Mouse (Mus musculus): ENCODE measurements around the gene Usp5. TPM values are rescaled to one million over a fixed set of nuclear protein-coding genes. Genes with fewer than 3 reads are reported as not detected.

The Usp5 gene
- total and polyA plus RNA-seq, 2 experiments from 2014 or later = 191 to 215 TPM

GRCm38 (mm10) chr6:124816611-124817010, 12.7 kb downstream of the Usp5 start:
- TF ChIP-seq CTCF (IDR thresholded peaks at IDR 0.05; ENCODE audit: low read depth) = no peak
- H3K36me3 ChIP-seq (ENCODE audit: insufficient read depth) = peaks cover 68% of the 10 kb centered on the region

GRCm38 (mm10) chr6:124814858-124815774, 14.2 kb downstream of the Usp5 start:
- WGBS = 60% methylated on average over 9 of the region's 9 CpGs
- Histone ChIP-seq H3K9me3 (ENCODE audit: low read length) (no peaks in the 10 kb centered on the region), H3K4me1 (ENCODE audit: insufficient read depth) (peaks cover 17% of the 10 kb centered on the region), H3K4me3 (ENCODE audit: low read depth, low read length) (no peak overlapping the region), H3K4me2 (ENCODE audit: low read depth) (no peak overlapping the region), H3K27me3 (ENCODE audit: insufficient read depth, low read length) (no peaks in the 10 kb centered on the region), H3K9ac (no peak overlapping the region), H3K27ac (ENCODE audit: low read depth, low read length) (no peak overlapping the region), H3K36me3 (ENCODE audit: insufficient read depth) (peaks cover 59% of the 10 kb centered on the region)
- no peak for DNase-seq
- no peak for TF ChIP-seq CTCF (IDR thresholded peaks at IDR 0.05; ENCODE audit: low read depth)
- ATAC-seq = no peak

More at GRCm38 (mm10) chr6:124816611-124817010, 12.7 kb downstream of the Usp5 start:
- H3K27ac ChIP-seq (ENCODE audit: low read depth, low read length) = no peak overlapping the region
- no peak overlapping the region for H3K9ac ChIP-seq
- WGBS = 86% methylated on average over 4 of the region's 4 CpGs
- H3K27me3 ChIP-seq (ENCODE audit: insufficient read depth, low read length) = no peaks in the 10 kb centered on the region
- H3K9me3 ChIP-seq (ENCODE audit: low read length) = no peaks in the 10 kb centered on the region
- DNase-seq (no peak), ATAC-seq (no peak)
- H3K4me1 ChIP-seq (ENCODE audit: insufficient read depth) = peaks cover 17% of the 10 kb centered on the region
- no peak overlapping the region for H3K4me3 ChIP-seq (ENCODE audit: low read depth, low read length)
- H3K4me2 ChIP-seq (ENCODE audit: low read depth) = no peak overlapping the region

- Histone ChIP-seq H3K4me3 (ENCODE audit: low read depth, low read length) (peak overlapping the region; percentile 57), H3K4me2 (ENCODE audit: low read depth) (peak overlapping the region; percentile 90), H3K4me1 (ENCODE audit: insufficient read depth) (peaks cover 20% of the 10 kb centered on the region), H3K27ac (ENCODE audit: low read depth, low read length) (peak overlapping the region; percentile 79; the same call in 1 of the 2 replicates), H3K36me3 (ENCODE audit: insufficient read depth) (peaks cover 53% of the 10 kb centered on the region), H3K27me3 (ENCODE audit: insufficient read depth, low read length) (no peaks in the 10 kb centered on the region), H3K9ac (peak overlapping the region; percentile 73; the same call in 1 of the 2 replicates), H3K9me3 (ENCODE audit: low read length) (no peaks in the 10 kb centered on the region)
- DNase-seq (no peak), ATAC-seq (peak; percentile 34)
- WGBS = 39% methylated on average over 8 of the region's 8 CpGs
- no peak for TF ChIP-seq CTCF (IDR thresholded peaks at IDR 0.05; ENCODE audit: low read depth)
These were observed 14.8 kb downstream of the Usp5 start for GRCm38 (mm10) chr6:124814448-124814847.

GRCm38 (mm10) chr6:124813933-124814332, 15.4 kb downstream of the Usp5 start, which contains the start of gene Tpi1:
Gene Tpi1 (minus strand): TSS chr6:124814296.
- H3K36me3 ChIP-seq (ENCODE audit: insufficient read depth) = peaks cover 47% of the 10 kb centered on the region
- H3K9me3 ChIP-seq (ENCODE audit: low read length) = no peaks in the 10 kb centered on the region
- H3K4me3 ChIP-seq (ENCODE audit: low read depth, low read length) = peak within 1 kb of the TSS; percentile 57
- TF ChIP-seq CTCF (IDR thresholded peaks at IDR 0.05; ENCODE audit: low read depth) = no peak
- ATAC-seq = peak; percentile 88
- peak within 1 kb of the TSS; percentile 90 for H3K4me2 ChIP-seq (ENCODE audit: low read depth)
- H3K27ac ChIP-seq (ENCODE audit: low read depth, low read length) = peak within 1 kb of the TSS; percentile 79
- peak; percentile 87 for DNase-seq
- 2% methylated on average over 22 of the region's 22 CpGs for WGBS
- H3K4me1 ChIP-seq (ENCODE audit: insufficient read depth) = peaks cover 24% of the 10 kb centered on the region
- H3K27me3 ChIP-seq (ENCODE audit: insufficient read depth, low read length) = no peaks in the 10 kb centered on the region
- H3K9ac ChIP-seq = peak within 1 kb of the TSS; percentile 73

- H3K9ac ChIP-seq = peak overlapping the region; percentile 73
- peaks cover 27% of the 10 kb centered on the region for H3K4me1 ChIP-seq (ENCODE audit: insufficient read depth)
- H3K9me3 ChIP-seq (ENCODE audit: low read length) = no peaks in the 10 kb centered on the region
- 0% methylated on average over 18 of the region's 18 CpGs for WGBS
- peak overlapping the region; percentile 57 for H3K4me3 ChIP-seq (ENCODE audit: low read depth, low read length)
- peak overlapping the region; percentile 90 for H3K4me2 ChIP-seq (ENCODE audit: low read depth)
- ATAC-seq (peak; percentile 76), DNase-seq (peak; percentile 77)
- peaks cover 44% of the 10 kb centered on the region for H3K36me3 ChIP-seq (ENCODE audit: insufficient read depth)
- H3K27me3 ChIP-seq (ENCODE audit: insufficient read depth, low read length) = no peaks in the 10 kb centered on the region
- peak overlapping the region; percentile 79 for H3K27ac ChIP-seq (ENCODE audit: low read depth, low read length)
- TF ChIP-seq CTCF (IDR thresholded peaks at IDR 0.05; ENCODE audit: low read depth) = no peak
These were observed 15.8 kb downstream of the Usp5 start for GRCm38 (mm10) chr6:124813496-124813895.

GRCm38 (mm10) chr6:124812848-124813247, 16.4 kb downstream of the Usp5 start:
- H3K4me2 ChIP-seq (ENCODE audit: low read depth) = peak overlapping the region; percentile 90
- peaks cover 38% of the 10 kb centered on the region for H3K36me3 ChIP-seq (ENCODE audit: insufficient read depth)
- H3K27ac ChIP-seq (ENCODE audit: low read depth, low read length) = no peak overlapping the region
- 12% methylated on average over 9 of the region's 9 CpGs for WGBS
- H3K4me1 ChIP-seq (ENCODE audit: insufficient read depth) = peaks cover 27% of the 10 kb centered on the region
- H3K9me3 ChIP-seq (ENCODE audit: low read length) = no peaks in the 10 kb centered on the region
- H3K9ac ChIP-seq = peak overlapping the region; percentile 73
- H3K27me3 ChIP-seq (ENCODE audit: insufficient read depth, low read length) = no peaks in the 10 kb centered on the region
- no peak for ATAC-seq
- peak overlapping the region; percentile 57 for H3K4me3 ChIP-seq (ENCODE audit: low read depth, low read length)
- TF ChIP-seq CTCF (IDR thresholded peaks at IDR 0.05; ENCODE audit: low read depth) = no peak
- no peak for DNase-seq
